Mouse (Mus musculus) cerebellum, adult 2 months (tissue): ENCODE measurements around the gene Rere.

Experiments
- CTCF ChIP-seq: fragments of 200-500 bp; IDR thresholded peaks from 2 replicates; pipeline ENCODE4 v1.5.1; 2011; ENCODE audit warnings: low read depth, mild to moderate bottlenecking, control low read depth, low read length, moderate library complexity, borderline replicate concordance; ENCODE audit not compliant: insufficient read depth
- POLR2A ChIP-seq: fragments of 200-500 bp; IDR thresholded peaks from 2 replicates; pipeline ENCODE4 v1.6.1; 2011; ENCODE audit warnings: low read length, control low read depth, borderline replicate concordance; ENCODE audit not compliant: insufficient read depth

DNA sequence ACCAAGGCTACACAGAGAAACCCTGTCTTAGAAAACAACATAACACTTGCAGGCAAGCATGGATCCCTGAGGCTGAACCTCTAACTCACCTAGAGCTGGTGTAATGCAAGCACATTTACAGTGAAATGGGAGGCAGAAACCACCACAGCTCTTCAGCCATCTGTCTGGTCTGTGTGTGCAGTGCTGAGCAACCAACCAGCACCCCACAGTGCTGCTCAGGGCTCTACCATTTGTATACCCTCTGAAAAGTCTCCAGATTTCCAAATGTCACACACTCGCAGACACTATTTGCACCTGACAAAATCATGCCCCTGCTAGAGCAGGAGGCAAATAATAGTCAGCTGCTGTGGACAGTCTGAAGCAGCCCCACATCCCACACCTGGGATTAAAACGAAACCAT is 31.2 kb downstream of the Rere start:
- TF ChIP-seq POLR2A: no peak
- no peak for TF ChIP-seq CTCF
